ENCODE assay signal across 18 mouse cellular contexts in the genomic region with DNA sequence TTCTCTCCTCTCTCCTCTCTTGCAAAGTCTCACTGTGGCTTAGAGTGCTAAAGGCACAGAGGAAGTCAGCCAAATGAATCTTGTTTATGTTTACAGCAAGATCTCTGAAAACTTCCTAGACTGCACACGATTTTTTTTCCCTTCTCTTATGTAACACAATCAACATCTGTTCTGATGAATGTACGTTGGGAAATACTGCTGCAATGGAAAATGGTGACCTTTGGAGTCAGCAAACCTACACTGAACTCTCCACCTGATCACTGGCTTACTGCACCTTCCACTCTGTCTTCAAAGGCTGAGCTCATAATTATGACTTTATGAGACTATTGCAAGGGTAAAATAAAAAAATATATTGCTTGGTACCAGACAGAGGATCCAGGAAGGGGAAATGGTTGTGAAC. TPM values are rescaled to one million over a fixed set of nuclear protein-coding genes. Genes with fewer than 3 reads are reported as not detected.
DNase-seq lines count a peak whose midpoint lies in the region; ATAC-seq and TF ChIP-seq lines count a peak whose summit lies in the region.
"Had no signal": no experiment of that assay in that cellular context is flagged by ENCODE, and none has a peak within 500 bp of the region (broad histone marks: within the 10 kb centered on the region; RNA-seq: fewer than 3 reads in every experiment).

No protein-coding gene starts in this region.

- peaks cover 13% of the 10 kb centered on the region for H3K4me1 ChIP-seq in heart, embryonic 16.5 days (ENCODE audit: control insufficient read depth, insufficient read depth, low read length)
- peaks cover 10% of the 10 kb centered on the region for H3K4me1 ChIP-seq in liver, adult 2 months (ENCODE audit: control insufficient read depth, insufficient read depth, low read length)
- H3K4me1 ChIP-seq in liver, embryonic 11.5 days (replicated peaks; ENCODE audit: control insufficient read depth, insufficient read depth, low read length): peaks cover 3% of the 10 kb centered on the region
- H3K4me1 ChIP-seq in intestine, embryonic 15.5 days (replicated peaks): peaks cover 28% of the 10 kb centered on the region
- peaks cover 9% of the 10 kb centered on the region; the same call in 1 of the 2 replicates for H3K4me1 ChIP-seq in hindbrain, embryonic 10.5 days (replicated peaks)

- no peak for TF ChIP-seq CTCF in liver, adult 2 months (IDR thresholded peaks at IDR 0.05; ENCODE audit: low read depth, low read length)
- TF ChIP-seq CTCF in gastrocnemius, adult 2 months (IDR thresholded peaks at IDR 0.05): no peak

- WGBS in heart, embryonic 16.5 days: 41% methylated on average over 2 of the region's 2 CpGs
- WGBS in liver, adult 2 months: 0% methylated on average over 2 of the region's 2 CpGs
- 39% methylated on average over 2 of the region's 2 CpGs for WGBS in liver, embryonic 11.5 days
- WGBS in intestine, embryonic 15.5 days: 13% methylated on average over 2 of the region's 2 CpGs
- WGBS in hindbrain, embryonic 10.5 days: 70% methylated on average over 2 of the region's 2 CpGs

- H3K27ac ChIP-seq in heart, embryonic 16.5 days (ENCODE audit: low read length): peak overlapping the region; percentile 72
- H3K27ac ChIP-seq in liver, adult 2 months (replicated peaks; ENCODE audit: insufficient read depth, low read depth, low read length): peak overlapping the region; percentile 29; the same call in 1 of the 2 replicates
- H3K27ac ChIP-seq in liver, embryonic 11.5 days (ENCODE audit: low read depth, low read length): no peak overlapping the region
- peak overlapping the region; percentile 48; the same call in 1 of the 2 replicates for H3K27ac ChIP-seq in intestine, embryonic 15.5 days
- no peak overlapping the region for H3K27ac ChIP-seq in gastrocnemius, adult 2 months
- no peak overlapping the region for H3K27ac ChIP-seq in hindbrain, embryonic 10.5 days
- H3K27ac ChIP-seq: forebrain, embryonic 12.5 days; heart, embryonic 10.5 days; liver, embryonic 14.5 days; neural tube, embryonic 12.5 days had no signal

- no peak overlapping the region for H3K4me3 ChIP-seq in heart, embryonic 16.5 days (ENCODE audit: low read length)
- no peak overlapping the region for H3K4me3 ChIP-seq in liver, adult 2 months (ENCODE audit: insufficient read depth, low read depth, low read length)
- H3K4me3 ChIP-seq in liver, embryonic 11.5 days (ENCODE audit: low read depth, low read length): no peak overlapping the region
- H3K4me3 ChIP-seq in intestine, embryonic 15.5 days (replicated peaks): no peak overlapping the region
- no peak overlapping the region for H3K4me3 ChIP-seq in gastrocnemius, adult 2 months
- no peak overlapping the region for H3K4me3 ChIP-seq in hindbrain, embryonic 10.5 days
- H3K4me3 ChIP-seq: forebrain, embryonic 12.5 days; heart, embryonic 10.5 days; neural tube, embryonic 12.5 days had no signal

- no peak overlapping the region for H3K4me2 ChIP-seq in heart, embryonic 16.5 days (ENCODE audit: low read depth, low read length)
- no peak overlapping the region for H3K4me2 ChIP-seq in liver, embryonic 11.5 days
- no peak overlapping the region for H3K4me2 ChIP-seq in intestine, embryonic 15.5 days (replicated peaks)
- H3K4me2 ChIP-seq: forebrain, embryonic 12.5 days; neural tube, embryonic 12.5 days had no signal

- no peak for ATAC-seq in heart, embryonic 16.5 days (replicated peaks; ENCODE audit: extremely low read depth, insufficient read depth, low FRiP score)
- no peak for ATAC-seq in liver, embryonic 11.5 days (replicated peaks; ENCODE audit: low FRiP score)
- peak; percentile 87 for ATAC-seq in intestine, embryonic 15.5 days

- intact Hi-C loops in heart, postnatal 10 days (cut with DNase I): loop anchor here (2.0 to 5.0 kb wide), 2 partner anchors 15 to 44 kb away; a partner anchor contains a TSS
- intact Hi-C loops in gastrocnemius, adult 2 months (cut with DNase I): no loop called here

- no peaks in the 10 kb centered on the region for H3K79me2 ChIP-seq in liver, adult 2 months (ENCODE audit: control insufficient read depth, insufficient read depth, low read length)

- no peak for TF ChIP-seq POLR2A in liver, adult 2 months (IDR thresholded peaks at IDR 0.05; ENCODE audit: extremely low read depth, insufficient read depth, low read length)

- no peaks in the 10 kb centered on the region for H3K27me3 ChIP-seq in heart, embryonic 16.5 days (ENCODE audit: control insufficient read depth, insufficient read depth, low read length)
- H3K27me3 ChIP-seq in liver, adult 2 months (ENCODE audit: control insufficient read depth, insufficient read depth, low read length): no peaks in the 10 kb centered on the region
- H3K27me3 ChIP-seq in liver, embryonic 11.5 days (replicated peaks; ENCODE audit: control insufficient read depth, insufficient read depth, low read length): no peaks in the 10 kb centered on the region
- H3K27me3 ChIP-seq in intestine, embryonic 15.5 days (replicated peaks): no peaks in the 10 kb centered on the region
- no peaks in the 10 kb centered on the region for H3K27me3 ChIP-seq in hindbrain, embryonic 10.5 days (ENCODE audit: insufficient read depth, poor library complexity, severe bottlenecking)
- H3K27me3 ChIP-seq: forebrain, embryonic 12.5 days; neural tube, embryonic 12.5 days had no signal

- no peaks in the 10 kb centered on the region for H3K9me3 ChIP-seq in heart, embryonic 16.5 days (replicated peaks; ENCODE audit: control insufficient read depth, low read length)
- H3K9me3 ChIP-seq in liver, embryonic 11.5 days (ENCODE audit: control insufficient read depth, low read length): no peaks in the 10 kb centered on the region
- H3K9me3 ChIP-seq in intestine, embryonic 15.5 days: no peaks in the 10 kb centered on the region
- no peaks in the 10 kb centered on the region for H3K9me3 ChIP-seq in hindbrain, embryonic 10.5 days
- H3K9me3 ChIP-seq: forebrain, embryonic 12.5 days; heart, embryonic 10.5 days; neural tube, embryonic 12.5 days had no signal

- no peak overlapping the region for H3K9ac ChIP-seq in heart, embryonic 16.5 days (ENCODE audit: low read length)
- no peak overlapping the region for H3K9ac ChIP-seq in liver, adult 2 months (ENCODE audit: low read depth, low read length)
- H3K9ac ChIP-seq in liver, embryonic 11.5 days (ENCODE audit: low read depth, low read length): no peak overlapping the region
- no peak overlapping the region for H3K9ac ChIP-seq in intestine, embryonic 15.5 days
- H3K9ac ChIP-seq: forebrain, embryonic 12.5 days; liver, embryonic 14.5 days; neural tube, embryonic 12.5 days had no signal

- no peak for DNase-seq in heart, postnatal 10 days
- peak; percentile 93 for DNase-seq in liver, adult 2 months (ENCODE audit: extremely low read depth, low read depth, low spot score)
- no peak for DNase-seq in liver, embryonic 11.5 days (ENCODE audit: low spot score)
- peak; percentile 48 for DNase-seq in CD4-positive, CD25-positive, alpha-beta regulatory T cell, adult 2 months (ENCODE audit: low read depth, low spot score)
- no peak for DNase-seq in gastrocnemius, adult 2 months
- no peak for DNase-seq in hindbrain, embryonic 10.5 days (ENCODE audit: low spot score)
- DNase-seq: adrenal gland, postnatal 10 days; cerebellum, adult 8-10 months; kidney, postnatal 25 days; layer of hippocampus, postnatal 36 days; thymus, adult 2 months had no signal

- no peaks in the 10 kb centered on the region for H3K36me3 ChIP-seq in heart, embryonic 16.5 days (ENCODE audit: control insufficient read depth, insufficient read depth)
- H3K36me3 ChIP-seq in liver, adult 2 months (ENCODE audit: control insufficient read depth, insufficient read depth, low read length): no peaks in the 10 kb centered on the region
- H3K36me3 ChIP-seq in liver, embryonic 11.5 days (ENCODE audit: control insufficient read depth, insufficient read depth, low read length): no peaks in the 10 kb centered on the region
- H3K36me3 ChIP-seq in intestine, embryonic 15.5 days: no peaks in the 10 kb centered on the region
- no peaks in the 10 kb centered on the region for H3K36me3 ChIP-seq in hindbrain, embryonic 10.5 days
- H3K36me3 ChIP-seq: forebrain, embryonic 12.5 days; G1E; heart, embryonic 10.5 days; neural tube, embryonic 12.5 days had no signal

RNA-seq across cellular contexts. Expression of a gene that starts 17.6 kb away (rescaled TPM):
- 77.0 and 80.2 TPM in 2 replicates for polyA plus RNA-seq in heart, embryonic 16.5 days (2015; fragmentation: Nextera tagmentation; extraction: Ambion mirVana)
- 10 to 100 TPM; 43.2 to 63.5 TPM for total RNA-seq in heart, postnatal 10 days (2021)
- 98.6 and 124 TPM in 2 replicates for total RNA-seq in liver, adult 2 months (2014; rRNA removed)
- polyA plus RNA-seq in liver, adult 2 months (2012; rRNA removed): 60.3 and 86.5 TPM in 2 replicates
- 16.3 and 17.1 TPM in 2 replicates for polyA plus RNA-seq in liver, embryonic 11.5 days (2014; fragmentation: Nextera tagmentation; extraction: Ambion mirVana)
- polyA plus RNA-seq in intestine, embryonic 15.5 days (2015; fragmentation: Nextera tagmentation; extraction: Ambion mirVana): 46.7 and 52.6 TPM in 2 replicates
- total RNA-seq in gastrocnemius, adult 2 months (2021): 1 to 10 TPM; 9.2 to 9.5 TPM
- polyA plus RNA-seq in hindbrain, embryonic 10.5 days (2016; fragmentation: Nextera tagmentation; extraction: Ambion mirVana): 44.3 and 55.9 TPM in 2 replicates

RNA-seq across cellular contexts. Expression of a gene that starts 44.1 kb away (rescaled TPM):
- 53.0 TPM in 2 replicates for polyA plus RNA-seq in heart, embryonic 16.5 days (2015; fragmentation: Nextera tagmentation; extraction: Ambion mirVana)
- total RNA-seq in heart, postnatal 10 days (2021): 10 to 100 TPM; 22.4 to 23.2 TPM
- total RNA-seq in liver, adult 2 months (2014; rRNA removed): 3.6 and 4.9 TPM in 2 replicates
- polyA plus RNA-seq in liver, adult 2 months (2012; rRNA removed): 1.9 and 2.5 TPM in 2 replicates
- polyA plus RNA-seq in liver, embryonic 11.5 days (2014; fragmentation: Nextera tagmentation; extraction: Ambion mirVana): 6.3 and 7.3 TPM in 2 replicates
- 9.8 and 12.3 TPM in 2 replicates for polyA plus RNA-seq in intestine, embryonic 15.5 days (2015; fragmentation: Nextera tagmentation; extraction: Ambion mirVana)
- 1 to 10 TPM; 1.2 to 2.7 TPM for total RNA-seq in gastrocnemius, adult 2 months (2021)
- polyA plus RNA-seq in hindbrain, embryonic 10.5 days (2016; fragmentation: Nextera tagmentation; extraction: Ambion mirVana): 15.6 and 19.0 TPM in 2 replicates

Comparison
In these comparisons a context has a peak if more than half of its experiments do, and no peak if none do; other contexts are left out.
1. H3K27ac ChIP-seq: peak in heart, embryonic 16.5 days (single experiment), liver, adult 2 months (single experiment) and intestine, embryonic 15.5 days (single experiment); none in liver, embryonic 11.5 days (single experiment), gastrocnemius, adult 2 months (single experiment) and hindbrain, embryonic 10.5 days (single experiment).
2. DNase-seq: peak in liver, adult 2 months (single experiment) and CD4-positive, CD25-positive, alpha-beta regulatory T cell, adult 2 months (single experiment); none in heart, postnatal 10 days (0 of 2), liver, embryonic 11.5 days (single experiment), gastrocnemius, adult 2 months (single experiment) and hindbrain, embryonic 10.5 days (single experiment).